20 mouse cellular contexts compared by ENCODE assay signal in genomic region chr9:65639065-65639464, GRCm38 (mm10). TPM values are rescaled to one million over a fixed set of nuclear protein-coding genes. Genes with fewer than 3 reads are reported as not detected.
DNase-seq lines count a peak whose midpoint lies in the region; ATAC-seq and TF ChIP-seq lines count a peak whose summit lies in the region.
"Had no signal": no experiment of that assay in that cellular context is flagged by ENCODE, and none has a peak within 500 bp of the region (broad histone marks: within the 10 kb centered on the region; RNA-seq: fewer than 3 reads in every experiment).

No protein-coding gene starts in this region.

- H3K9me3 ChIP-seq in ES-Bruce4 (replicated peaks; ENCODE audit: control insufficient read depth, insufficient read depth, low read length, poor library complexity, severe bottlenecking), result no peaks in the 10 kb centered on the region
- no peaks in the 10 kb centered on the region for H3K9me3 ChIP-seq in intestine, postnatal 0 days (ENCODE audit: control insufficient read depth)
- H3K9me3 ChIP-seq: embryonic facial prominence, embryonic 13.5 days; limb, embryonic 15.5 days; midbrain, embryonic 10.5 days had no signal

- peak overlapping the region; percentile 18 for H3K9ac ChIP-seq in ES-Bruce4 (ENCODE audit: low read depth, poor library complexity, severe bottlenecking)
- H3K9ac ChIP-seq in intestine, postnatal 0 days (ENCODE audit: low read depth, low read length), result no peak overlapping the region
- H3K9ac ChIP-seq: embryonic facial prominence, embryonic 13.5 days; limb, embryonic 15.5 days had no signal

- H3K27ac ChIP-seq in gastrocnemius, adult 2 months, result peak overlapping the region; percentile 63
- peak overlapping the region; percentile 86 for H3K27ac ChIP-seq in ES-Bruce4 (ENCODE audit: insufficient read depth, low read length)
- no peak overlapping the region for H3K27ac ChIP-seq in intestine, postnatal 0 days (ENCODE audit: low read depth, low read length)
- H3K27ac ChIP-seq: embryonic facial prominence, embryonic 13.5 days; layer of hippocampus, adult 2 months; left cerebral cortex, adult 2 months; limb, embryonic 15.5 days; midbrain, embryonic 10.5 days had no signal

- H3K4me2 ChIP-seq in intestine, postnatal 0 days (replicated peaks; ENCODE audit: low read depth), result no peak overlapping the region
- H3K4me2 ChIP-seq: embryonic facial prominence, embryonic 13.5 days; limb, embryonic 15.5 days had no signal

- H3K4me3 ChIP-seq in gastrocnemius, adult 2 months, result no peak overlapping the region
- 0 out of 2 replicates have a peak overlapping the region, but pooled peaks have one; percentile 10 for H3K4me3 ChIP-seq in ES-Bruce4 (ENCODE audit: low read depth, low read length)
- no peak overlapping the region for H3K4me3 ChIP-seq in intestine, postnatal 0 days (ENCODE audit: low read depth, low read length)
- H3K4me3 ChIP-seq: embryonic facial prominence, embryonic 13.5 days; layer of hippocampus, adult 2 months; left cerebral cortex, adult 2 months; limb, embryonic 15.5 days; midbrain, embryonic 10.5 days had no signal

- no peak for TF ChIP-seq EP300 in ES-Bruce4 (IDR thresholded peaks at IDR 0.05; ENCODE audit: insufficient read depth, low read depth, low read length)

- TF ChIP-seq CTCF in gastrocnemius, adult 2 months (IDR thresholded peaks at IDR 0.05), result no peak
- no peak for TF ChIP-seq CTCF in ES-Bruce4 (IDR thresholded peaks at IDR 0.05; ENCODE audit: low read depth, low read length)
- TF ChIP-seq CTCF in intestine, postnatal 0 days (IDR thresholded peaks at IDR 0.05; ENCODE audit: low read depth), result no peak

- intact Hi-C loops in gastrocnemius, adult 2 months (cut with DNase I), result no loop called here
- intact Hi-C loops in gastrocnemius, postnatal 36 days (cut with DNase I), result no loop called here
- intact Hi-C loops in left cerebral cortex, postnatal 4 days (cut with DNase I), result no loop called here

- 58% methylated on average over 5 of the region's 5 CpGs for WGBS in intestine, postnatal 0 days

- no peaks in the 10 kb centered on the region for H3K27me3 ChIP-seq in ES-Bruce4 (ENCODE audit: control insufficient read depth, insufficient read depth, low read length, poor library complexity, severe bottlenecking)
- no peaks in the 10 kb centered on the region for H3K27me3 ChIP-seq in intestine, postnatal 0 days (replicated peaks; ENCODE audit: control insufficient read depth, insufficient read depth, low read length)
- H3K27me3 ChIP-seq: embryonic facial prominence, embryonic 13.5 days; limb, embryonic 15.5 days; Patski had no signal

- peaks cover 4% of the 10 kb centered on the region; the same call in 1 of the 2 replicates for H3K36me3 ChIP-seq in ES-Bruce4 (ENCODE audit: control insufficient read depth, insufficient read depth, low read length, poor library complexity, severe bottlenecking)
- no peaks in the 10 kb centered on the region; the same call in 1 of the 2 replicates for H3K36me3 ChIP-seq in intestine, postnatal 0 days (ENCODE audit: control insufficient read depth, insufficient read depth)
- H3K36me3 ChIP-seq: embryonic facial prominence, embryonic 13.5 days; limb, embryonic 15.5 days; midbrain, embryonic 10.5 days had no signal

- peaks cover 9% of the 10 kb centered on the region for H3K4me1 ChIP-seq in ES-Bruce4 (ENCODE audit: control insufficient read depth, insufficient read depth, low read length)
- peaks cover 4% of the 10 kb centered on the region; the same call in 1 of the 2 replicates for H3K4me1 ChIP-seq in intestine, postnatal 0 days (replicated peaks; ENCODE audit: control insufficient read depth, insufficient read depth, low read length)

- ATAC-seq in intestine, postnatal 0 days, result peak; percentile 33; the same call in 1 of the 2 replicates
- ATAC-seq in CD4-positive, CD25-positive, alpha-beta regulatory T cell, adult 4 months, result no peak
- ATAC-seq: activated CD4-positive, CD25-positive, alpha-beta regulatory T cell, adult 4 months; Patski had no signal

- TF ChIP-seq POLR2A in ES-Bruce4 (IDR thresholded peaks at IDR 0.05; ENCODE audit: insufficient read depth, low read length), result no peak

- no peak for DNase-seq in gastrocnemius, adult 2 months
- no peak for DNase-seq in gastrocnemius, postnatal 36 days
- DNase-seq in kidney, adult 11 months, result peak; percentile 23
- no peak for DNase-seq in kidney, adult 18-20 months
- DNase-seq in left cerebral cortex, postnatal 4 days, result no peak
- DNase-seq: adrenal gland, postnatal 25 days; cerebellum, adult 9-10 months; gastrocnemius, postnatal 10 days; lung, postnatal 14 days; spleen, adult 18-20 months had no signal

RNA-seq across cellular contexts. Expression of gene Rbpms2, which starts 9.6 kb away (rescaled TPM):
- total RNA-seq in gastrocnemius, adult 2 months (2021), result 1 to 10 TPM in 1 of 2 experiments, under 1 TPM in 1; 0.99 to 1.8 TPM
- 1 to 10 TPM; 1.7 to 1.9 TPM for total RNA-seq in gastrocnemius, postnatal 36 days (2021)
- polyA plus RNA-seq in ES-Bruce4 (2011; ENCODE audit: insufficient read depth, insufficient read length, low read depth, missing spikeins), result 162 and 174 TPM in 2 replicates
- polyA plus RNA-seq in intestine, postnatal 0 days (2015; fragmentation: Nextera tagmentation; extraction: Ambion mirVana), result 21.4 and 22.1 TPM in 2 replicates
- 1 to 10 TPM; 1.8 to 2.4 TPM for total RNA-seq in left cerebral cortex, postnatal 4 days (2021)
- 1 to 10 TPM in 1 of 2 experiments, under 1 TPM in 1; 0.23 to 3.0 TPM for polyA plus RNA-seq in CD4-positive, CD25-positive, alpha-beta regulatory T cell, adult 4 months (2017; shearing (Covaris generic))

RNA-seq across cellular contexts. Expression of gene Oaz2, which starts 28.7 kb away (rescaled TPM):
- total RNA-seq in gastrocnemius, adult 2 months (2021), result 100 to 1,000 TPM; 195 to 201 TPM
- total RNA-seq in gastrocnemius, postnatal 36 days (2021), result 100 to 1,000 TPM; 217 to 221 TPM
- 69.0 and 81.5 TPM in 2 replicates for polyA plus RNA-seq in ES-Bruce4 (2011; ENCODE audit: insufficient read depth, insufficient read length, low read depth, missing spikeins)
- 141 and 152 TPM in 2 replicates for polyA plus RNA-seq in intestine, postnatal 0 days (2015; fragmentation: Nextera tagmentation; extraction: Ambion mirVana)
- total RNA-seq in left cerebral cortex, postnatal 4 days (2021), result 100 to 1,000 TPM; 202 to 211 TPM
- polyA plus RNA-seq in CD4-positive, CD25-positive, alpha-beta regulatory T cell, adult 4 months (2017; shearing (Covaris generic)), result 10 to 100 TPM; 28.1 to 40.3 TPM

RNA-seq across cellular contexts. Expression of gene Pif1, which starts 52.1 kb away (rescaled TPM):
- not detected for total RNA-seq in gastrocnemius, adult 2 months (2021)
- total RNA-seq in gastrocnemius, postnatal 36 days (2021), result under 1 TPM in 1 of 2 experiments, not detected in 1; 0.92 TPM
- 27.7 and 32.3 TPM in 2 replicates for polyA plus RNA-seq in ES-Bruce4 (2011; ENCODE audit: insufficient read depth, insufficient read length, low read depth, missing spikeins)
- polyA plus RNA-seq in intestine, postnatal 0 days (2015; fragmentation: Nextera tagmentation; extraction: Ambion mirVana), result 1.2 and 1.8 TPM in 2 replicates
- total RNA-seq in left cerebral cortex, postnatal 4 days (2021), result 1 to 10 TPM; 1.7 to 1.9 TPM
- polyA plus RNA-seq in CD4-positive, CD25-positive, alpha-beta regulatory T cell, adult 4 months (2017; shearing (Covaris generic)), result 1 to 10 TPM in 1 of 2 experiments, under 1 TPM in 1; 0.73 to 1.1 TPM

RNA-seq across cellular contexts. Expression of gene Plekho2, which starts 59.2 kb away (rescaled TPM):
- total RNA-seq in gastrocnemius, adult 2 months (2021), result 1 to 10 TPM; 4.4 to 4.5 TPM
- total RNA-seq in gastrocnemius, postnatal 36 days (2021), result 1 to 10 TPM; 5.2 to 5.9 TPM
- polyA plus RNA-seq in ES-Bruce4 (2011; ENCODE audit: insufficient read depth, insufficient read length, low read depth, missing spikeins), result 6.1 and 6.2 TPM in 2 replicates
- polyA plus RNA-seq in intestine, postnatal 0 days (2015; fragmentation: Nextera tagmentation; extraction: Ambion mirVana), result 6.6 and 6.7 TPM in 2 replicates
- 1 to 10 TPM; 6.1 to 7.0 TPM for total RNA-seq in left cerebral cortex, postnatal 4 days (2021)
- 10 to 100 TPM; 53.6 to 81.0 TPM for polyA plus RNA-seq in CD4-positive, CD25-positive, alpha-beta regulatory T cell, adult 4 months (2017; shearing (Covaris generic))
